Mouse (Mus musculus) liver, embryonic 14.5 days (tissue): ENCODE data around the gene Rfpl4.

ENCODE experiments used
- CTCF ChIP-seq: IDR thresholded peaks from 2 replicates; pipeline ENCODE4 v1.5.1; 2016; ENCODE audit warnings: antibody characterized with exemption, low read depth, control low read depth
- EP300 ChIP-seq: IDR thresholded peaks from 2 replicates; pipeline ENCODE4 v1.6.1; 2016; ENCODE audit warnings: antibody characterized with exemption, low read depth

GRCm38 (mm10) chr7:5083325-5084105 is 33.2 kb downstream of the Rfpl4 start:
- TF ChIP-seq EP300 = no peak
- TF ChIP-seq CTCF = no peak
